Mouse (Mus musculus) megakaryocyte-erythroid progenitor cell, adult 5 weeks (primary cell): ENCODE data around the gene Dedd2. TPM values are rescaled to one million over a fixed set of nuclear protein-coding genes. Genes with fewer than 3 reads are reported as not detected.

Experiments used
- polyA plus RNA-seq: library from polyadenylated mRNA; stranded (reverse); fragments of >175 nt; gene quantifications from 2 replicates; pipeline ENCODE4 v1.2.3, GENCODE M21; 2012

Gene Dedd2
- polyA plus RNA-seq = 117 and 119 TPM in 2 replicates

GRCm38 (mm10) chr7:25220457-25221101, at the start of gene Dedd2:
TSS of gene Dedd2 (minus strand) at chr7:25220615.

GRCm38 (mm10) chr7:25267301-25267750, 46.9 kb upstream of the Dedd2 start, which contains the start of gene Cic:
TSS of gene Cic (plus strand) at chr7:25267704.

GRCm38 (mm10) chr7:25250141-25250972, 29.9 kb upstream of the Dedd2 start, which contains the start of gene Erf:
TSS of gene Erf (minus strand) at chr7:25250761.

GRCm38 (mm10) chr7:25237249-25238014, 17.0 kb upstream of the Dedd2 start, which contains the start of gene Gsk3a:
TSS of gene Gsk3a (minus strand) at chr7:25237851.

GRCm38 (mm10) chr7:25221102-25221883, 878 bp upstream of the Dedd2 start, which contains the start of gene Zfp526:
TSS of gene Zfp526 (plus strand) at chr7:25221425.

GRCm38 (mm10) chr7:25179606-25180161, 40.7 kb downstream of the Dedd2 start, which contains the start of gene Pou2f2:
TSS of gene Pou2f2 (minus strand) at chr7:25179726.

Other genes starting within 250 kb of the Dedd2 start
- gene Rabac1, start 247.9 kb downstream of the Dedd2 start, polyA plus RNA-seq = 296 and 340 TPM in 2 replicates
- gene Atp1a3, start 214.7 kb downstream of the Dedd2 start, polyA plus RNA-seq = 78.9 and 103 TPM in 2 replicates
- gene Grik5, start 148.3 kb downstream of the Dedd2 start, polyA plus RNA-seq = 18.8 and 31.7 TPM in 2 replicates
- 45.8 and 46.8 TPM in 2 replicates for gene Zfp574, start 148.0 kb downstream of the Dedd2 start, polyA plus RNA-seq
- gene Pou2f2, start 40.9 kb downstream of the Dedd2 start, polyA plus RNA-seq = 32.3 and 42.5 TPM in 2 replicates
- gene Zfp526, start 810 bp upstream of the Dedd2 start, polyA plus RNA-seq = 8.5 and 10.1 TPM in 2 replicates
- gene Gsk3a, start 17.2 kb upstream of the Dedd2 start, polyA plus RNA-seq = 140 TPM in 2 replicates
- gene Erf, start 30.1 kb upstream of the Dedd2 start, polyA plus RNA-seq = 181 and 188 TPM in 2 replicates
- 471 and 510 TPM in 2 replicates for gene Cic, start 47.1 kb upstream of the Dedd2 start, polyA plus RNA-seq
- gene Pafah1b3, start 77.4 kb upstream of the Dedd2 start, polyA plus RNA-seq = 40.1 and 47.3 TPM in 2 replicates
- gene Prr19, start 80.8 kb upstream of the Dedd2 start, polyA plus RNA-seq = 0.06 and 0.29 TPM in 2 replicates
- gene Tmem145, start 85.5 kb upstream of the Dedd2 start, polyA plus RNA-seq = 0.12 and 0.65 TPM in 2 replicates
- gene Megf8, start 96.5 kb upstream of the Dedd2 start, polyA plus RNA-seq = 12.6 and 17.7 TPM in 2 replicates
- not detected in 2 replicates for gene Cnfn, start 149.1 kb upstream of the Dedd2 start, polyA plus RNA-seq
- 23.8 and 28.8 TPM in 2 replicates for gene Lipe, start 178.1 kb upstream of the Dedd2 start, polyA plus RNA-seq
- gene Cxcl17, start 192.3 kb upstream of the Dedd2 start, polyA plus RNA-seq = not detected in 2 replicates